Mouse (Mus musculus) stomach, embryonic 14.5 days (tissue): Measurements from ENCODE around the gene Ubap2l. TPM values are rescaled to one million over a fixed set of nuclear protein-coding genes. Genes with fewer than 3 reads are reported as not detected.
A peak's percentile ranks its signal among the peaks of the same experiment; 100 is the strongest.

ENCODE experiments used
- ATAC-seq: fragments of 200-750 bp; cut with Nextera tagmentation; 2 replicates; pipeline ENCODE4 v1.8.0; 2017; ENCODE audit warnings: low read depth, moderate TSS enrichment; ENCODE audit not compliant: insufficient number of reproducible peaks, insufficient read depth, low FRiP score
- H3K27ac ChIP-seq: fragments of 300-500 bp; sonication (generic); 2 replicates; pipeline ENCODE4 v1.5.1; 2014; ENCODE audit warnings: mild to moderate bottlenecking, low read length, moderate library complexity, mixed read lengths
- H3K27me3 ChIP-seq: fragments of 300-500 bp; sonication (generic); 2 replicates; pipeline ENCODE4 v1.6.1; 2014; ENCODE audit warnings: low read length, control low read depth, mixed read lengths; ENCODE audit not compliant: control insufficient read depth, insufficient read depth
- H3K36me3 ChIP-seq: fragments of 300-500 bp; sonication (generic); 2 replicates; pipeline ENCODE4 v1.6.1; 2014; ENCODE audit warnings: mild to moderate bottlenecking, control low read depth, low read length, moderate library complexity, mixed read lengths; ENCODE audit not compliant: control insufficient read depth, insufficient read depth
- H3K4me1 ChIP-seq: fragments of 300-500 bp; sonication (generic); 2 replicates; pipeline ENCODE4 v1.6.1; 2014; ENCODE audit warnings: low read length, control low read depth, mixed read lengths; ENCODE audit not compliant: control insufficient read depth, insufficient read depth
- H3K4me2 ChIP-seq: fragments of 300-500 bp; sonication (generic); replicated peaks from 2 replicates; pipeline ENCODE4 v1.6.1; 2014; ENCODE audit warnings: low read depth, low read length, control low read depth
- H3K4me3 ChIP-seq: fragments of 300-500 bp; sonication (generic); 2 replicates; pipeline ENCODE4 v1.5.1; 2014; ENCODE audit warnings: low read depth, low read length, control low read depth
- H3K9ac ChIP-seq: fragments of 300-500 bp; sonication (generic); replicated peaks from 2 replicates; pipeline ENCODE4 v1.6.1; 2014; ENCODE audit warnings: low read depth, mild to moderate bottlenecking, control low read depth, low read length, moderate library complexity, mixed read lengths
- H3K9me3 ChIP-seq: fragments of 300-500 bp; sonication (generic); 2 replicates; pipeline ENCODE4 v1.6.1; 2016; ENCODE audit warnings: low read depth, low read length, control low read depth; ENCODE audit not compliant: control insufficient read depth
- WGBS: fragments of 180-500 bp; shearing (Covaris S2); extraction: QIAGEN DNeasy Blood & Tissue Kit; methylation state at CpG from one replicate; pipeline ENCODE4 v1.1.7; 2014; 5-methylcytosine and 5-hydroxymethylcytosine counted together
- polyA plus RNA-seq: library from polyadenylated mRNA; unstranded; fragments of >200 nt; fragmentation: Nextera tagmentation; extraction: Ambion mirVana; gene quantifications from 2 replicates; pipeline ENCODE4 v1.2.1, GENCODE M21; 2014

Gene Ubap2l
- polyA plus RNA-seq, 1 experiment from 2014 or later, result 258 TPM

DNA sequence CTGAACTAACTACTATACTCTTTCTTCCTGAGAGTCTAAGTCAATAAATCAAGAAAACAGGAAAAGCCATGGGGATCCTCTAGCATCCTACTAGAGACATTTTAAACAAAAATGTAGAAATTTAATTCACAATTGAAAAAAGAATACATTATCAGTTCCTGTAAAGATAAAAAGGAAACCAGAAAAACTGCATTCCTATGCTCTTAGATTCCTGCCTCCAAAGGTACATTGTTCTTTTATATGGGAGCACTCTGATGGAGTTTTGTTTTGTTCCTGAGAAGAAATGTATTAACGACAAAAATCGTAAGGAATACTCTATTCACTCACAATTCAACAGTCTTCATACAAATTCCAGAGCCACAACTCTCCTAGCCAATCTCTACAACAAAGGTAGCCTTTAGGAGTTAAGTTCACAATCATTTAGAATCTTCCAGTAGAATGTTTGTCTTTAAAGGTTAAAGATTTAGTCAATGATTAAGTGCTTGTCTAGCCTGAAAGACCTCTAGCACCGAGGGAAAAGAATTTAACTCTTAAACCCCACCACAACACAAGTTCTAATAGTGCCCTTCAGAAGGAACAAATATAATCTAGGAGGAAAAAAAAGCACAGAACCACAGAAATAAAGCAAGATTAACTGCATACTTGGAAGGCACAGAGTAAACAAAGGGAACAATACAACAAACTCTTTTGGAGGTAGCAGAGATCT, 48.2 kb downstream of the Ubap2l start:
- Histone ChIP-seq H3K4me2 (no peak overlapping the region), H3K4me3 (no peak overlapping the region), H3K4me1 (no peaks in the 10 kb centered on the region; the same call in 1 of the 2 replicates), H3K36me3 (peaks cover 72% of the 10 kb centered on the region), H3K27ac (peak overlapping the region; percentile 46; the same call in 1 of the 2 replicates), H3K9me3 (no peaks in the 10 kb centered on the region), H3K9ac (no peak overlapping the region), H3K27me3 (no peaks in the 10 kb centered on the region)
- WGBS, result 36% methylated on average over 3 of the region's 3 CpGs
- ATAC-seq, result no peak

DNA sequence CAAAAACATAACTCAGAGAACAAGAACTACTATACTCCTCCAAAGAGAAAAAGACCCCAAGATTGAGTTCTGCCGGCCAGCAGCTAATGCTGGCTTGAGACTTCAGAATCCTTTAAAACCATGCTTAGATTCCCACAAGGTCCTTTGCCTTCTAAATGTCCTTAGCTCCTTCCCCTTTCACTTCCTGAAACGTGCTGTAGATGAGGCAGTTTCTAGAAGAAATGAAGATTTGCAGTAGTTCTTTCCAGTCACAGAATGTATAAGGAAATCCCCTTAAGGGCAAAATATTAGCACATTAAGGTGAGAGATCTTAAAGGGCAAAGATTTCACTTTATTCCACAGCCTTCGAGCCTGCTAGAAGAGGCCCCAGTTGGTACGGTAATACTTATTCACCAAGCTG, 52.6 kb downstream of the Ubap2l start:
- 86% methylated on average over 4 of the region's 4 CpGs for WGBS
- ATAC-seq, result no peak
- Histone ChIP-seq H3K36me3 (peaks cover 42% of the 10 kb centered on the region), H3K27ac (peak overlapping the region; percentile 4; the same call in 1 of the 2 replicates), H3K9ac (no peak overlapping the region), H3K27me3 (no peaks in the 10 kb centered on the region), H3K9me3 (no peaks in the 10 kb centered on the region), H3K4me2 (no peak overlapping the region), H3K4me1 (no peaks in the 10 kb centered on the region; the same call in 1 of the 2 replicates), H3K4me3 (no peak overlapping the region)

DNA sequence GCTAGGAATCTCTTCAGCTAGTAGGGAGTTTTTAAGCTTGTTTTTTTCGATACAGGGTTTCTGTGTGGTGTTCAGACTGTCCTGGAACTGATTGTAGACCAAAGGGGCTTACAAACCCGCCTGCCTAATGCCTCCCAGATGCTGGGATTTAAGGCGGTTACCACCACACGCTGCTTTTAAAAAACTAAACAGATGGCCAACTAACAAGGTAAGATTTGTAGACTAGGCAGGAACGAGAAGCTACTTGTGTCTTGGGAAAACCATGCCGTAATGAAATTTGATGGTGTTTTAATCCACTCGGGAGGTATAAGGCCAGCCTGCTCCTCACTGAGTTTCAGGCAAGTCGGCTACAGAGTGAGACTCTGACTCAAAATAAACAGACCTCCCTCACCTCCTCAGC, 53.3 kb downstream of the Ubap2l start:
- no peak; the same call in 1 of the 2 replicates for ATAC-seq
- WGBS, result 15% methylated on average over 8 of the region's 8 CpGs
- H3K36me3 ChIP-seq, result peaks cover 45% of the 10 kb centered on the region

DNA sequence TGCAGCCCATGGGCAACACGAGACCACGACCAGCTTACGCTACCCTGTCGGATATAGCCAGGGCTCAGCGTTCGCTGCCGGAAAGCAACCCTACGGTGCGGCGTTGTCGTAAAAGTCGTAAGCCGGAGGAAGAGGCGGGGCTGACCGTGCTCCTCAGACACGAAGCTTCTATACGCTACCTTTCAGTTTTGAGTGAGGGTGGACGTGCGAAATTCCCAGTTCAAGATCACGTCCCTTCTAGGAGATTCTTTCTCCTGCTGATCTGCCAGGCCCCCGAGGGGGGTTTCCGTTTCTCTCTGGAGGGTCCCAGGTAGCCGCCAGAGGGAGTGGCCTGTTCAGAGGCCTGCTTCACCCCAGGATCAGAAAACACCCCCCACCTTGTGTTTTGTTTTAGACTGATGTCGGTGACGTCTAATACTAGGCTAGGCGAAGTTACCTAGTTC, 53.8 kb downstream of the Ubap2l start, which contains the start of gene Hax1:
Gene Hax1 (minus strand): TSS at position 169 of the 443 bp plus-strand sequence.
- Histone ChIP-seq H3K4me3 (peak within 1 kb of the TSS; percentile 52), H3K36me3 (peaks cover 45% of the 10 kb centered on the region), H3K4me1 (no peaks in the 10 kb centered on the region; the same call in 1 of the 2 replicates), H3K27ac (peak within 1 kb of the TSS; percentile 97), H3K9ac (peak within 1 kb of the TSS; percentile 84), H3K9me3 (no peaks in the 10 kb centered on the region), H3K4me2 (peak within 1 kb of the TSS; percentile 79), H3K27me3 (no peaks in the 10 kb centered on the region)
- ATAC-seq, result peak; percentile 92
- under 1% methylated on average over 26 of the region's 26 CpGs for WGBS

More for the DNA sequence above, 53.3 kb downstream of the Ubap2l start:
- Histone ChIP-seq H3K4me1 (no peaks in the 10 kb centered on the region; the same call in 1 of the 2 replicates), H3K4me3 (peak overlapping the region; percentile 52), H3K9me3 (no peaks in the 10 kb centered on the region), H3K9ac (peak overlapping the region; percentile 84), H3K4me2 (peak overlapping the region; percentile 61), H3K27ac (peak overlapping the region; percentile 97), H3K27me3 (no peaks in the 10 kb centered on the region)

DNA sequence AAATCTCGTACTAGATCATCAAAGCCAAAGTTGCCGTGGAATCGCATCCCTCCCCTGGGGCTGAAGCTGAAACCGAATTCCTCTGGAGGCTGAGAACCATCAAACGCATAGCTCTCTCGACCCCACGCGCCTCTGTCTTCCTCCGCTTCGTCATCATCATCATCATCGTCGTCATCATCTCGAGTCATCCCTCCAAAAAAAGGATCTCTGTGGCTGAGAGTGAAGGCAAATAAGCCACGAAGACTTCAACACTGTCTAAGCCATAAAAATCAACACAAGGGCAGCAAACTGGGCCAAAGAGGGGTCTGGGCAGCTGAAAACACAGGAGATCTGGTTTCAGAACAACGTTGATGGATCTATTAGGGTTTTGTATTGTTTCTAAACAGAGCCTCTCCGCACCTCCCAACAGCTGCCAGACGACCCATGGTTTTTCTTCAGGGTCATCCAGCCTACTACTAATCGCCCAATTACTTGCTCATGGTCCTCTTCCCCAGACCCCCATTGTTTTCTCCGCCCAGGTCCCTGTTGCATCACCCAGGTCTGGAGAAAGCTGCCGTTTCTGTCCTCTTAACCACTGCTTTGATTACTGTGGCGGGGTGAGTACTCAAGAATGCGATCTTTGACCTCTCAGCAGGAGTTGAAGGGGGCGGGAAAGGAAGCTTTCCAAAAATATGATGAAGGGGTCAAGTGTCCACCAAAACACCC, 54.5 kb downstream of the Ubap2l start:
- WGBS, result 10% methylated on average over 21 of the region's 23 CpGs
- Histone ChIP-seq H3K4me3 (peak overlapping the region; percentile 52), H3K9ac (peak overlapping the region; percentile 55)

DNA sequence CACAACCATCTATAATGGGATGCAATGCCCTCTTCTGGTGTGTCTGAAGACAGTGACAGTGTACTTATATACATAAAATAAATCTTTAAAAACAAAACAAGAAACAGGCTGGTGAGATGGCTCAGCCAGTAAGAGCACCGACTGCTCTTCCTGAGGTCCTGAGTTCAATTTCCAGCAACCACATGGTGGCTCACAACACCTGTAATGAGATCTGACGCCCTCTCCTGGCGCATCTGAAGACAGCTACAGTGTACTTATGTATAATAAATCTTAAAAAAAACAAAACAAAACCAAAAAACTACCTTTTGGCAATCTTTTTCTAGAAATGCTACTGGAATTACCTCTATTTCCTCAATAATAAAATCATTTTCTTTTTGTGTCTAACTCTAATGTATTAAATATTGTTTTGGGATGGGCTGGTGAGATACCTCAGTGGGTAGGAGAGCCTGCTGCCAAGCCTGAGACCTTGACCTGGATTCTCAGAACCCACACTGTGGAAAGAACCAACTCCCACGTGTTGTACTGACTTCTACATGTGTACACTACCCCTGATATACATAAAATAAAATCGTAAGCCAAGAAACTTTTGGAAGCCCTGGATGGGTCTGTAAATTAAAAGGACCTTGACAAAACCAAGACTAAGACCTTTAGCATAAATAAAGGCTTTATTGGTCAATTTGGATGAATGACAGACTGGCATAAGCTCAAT, 57.5 kb downstream of the Ubap2l start:
- Histone ChIP-seq H3K27me3 (no peaks in the 10 kb centered on the region), H3K4me2 (no peak overlapping the region), H3K4me3 (no peak overlapping the region), H3K9ac (no peak overlapping the region), H3K4me1 (no peaks in the 10 kb centered on the region; the same call in 1 of the 2 replicates), H3K36me3 (peaks cover 16% of the 10 kb centered on the region), H3K27ac (no peak overlapping the region), H3K9me3 (no peaks in the 10 kb centered on the region)
- WGBS, result 94% methylated on average over 5 of the region's 5 CpGs
- no peak for ATAC-seq

More for the DNA sequence above, 54.5 kb downstream of the Ubap2l start:
- ATAC-seq, result peak; percentile 40; the same call in 1 of the 2 replicates
- no peaks in the 10 kb centered on the region; the same call in 1 of the 2 replicates for H3K4me1 ChIP-seq
- H3K4me2 ChIP-seq, result peak overlapping the region; percentile 79
- no peaks in the 10 kb centered on the region for H3K9me3 ChIP-seq
- peaks cover 42% of the 10 kb centered on the region for H3K36me3 ChIP-seq
- peak overlapping the region; percentile 97; the same call in 1 of the 2 replicates for H3K27ac ChIP-seq
- no peaks in the 10 kb centered on the region for H3K27me3 ChIP-seq

DNA sequence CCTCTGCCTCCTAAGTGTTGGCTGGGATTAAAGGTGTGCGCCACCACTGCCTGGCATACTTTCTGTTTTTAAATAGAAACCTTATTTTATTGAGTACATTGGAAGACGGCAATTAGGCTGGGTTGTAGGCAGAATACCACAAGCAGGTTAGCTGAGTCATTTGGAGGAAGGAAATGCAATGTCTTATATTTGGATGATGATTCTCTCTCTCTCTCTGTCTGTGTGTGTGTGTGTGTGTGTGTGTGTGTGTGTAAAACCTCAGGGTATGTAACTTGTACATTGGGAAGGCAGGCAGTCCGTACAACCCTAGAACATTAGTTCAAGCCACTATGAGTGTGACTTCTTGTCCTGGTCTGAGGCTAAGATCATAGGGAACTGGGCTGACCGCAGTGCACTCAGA, 64.6 kb downstream of the Ubap2l start:
- Histone ChIP-seq H3K9ac (no peak overlapping the region), H3K9me3 (no peaks in the 10 kb centered on the region), H3K4me2 (no peak overlapping the region), H3K27ac (no peak overlapping the region), H3K4me1 (no peaks in the 10 kb centered on the region), H3K4me3 (no peak overlapping the region), H3K27me3 (no peaks in the 10 kb centered on the region), H3K36me3 (no peaks in the 10 kb centered on the region)
- no peak for ATAC-seq
- 91% methylated on average over 4 of the region's 4 CpGs for WGBS

DNA sequence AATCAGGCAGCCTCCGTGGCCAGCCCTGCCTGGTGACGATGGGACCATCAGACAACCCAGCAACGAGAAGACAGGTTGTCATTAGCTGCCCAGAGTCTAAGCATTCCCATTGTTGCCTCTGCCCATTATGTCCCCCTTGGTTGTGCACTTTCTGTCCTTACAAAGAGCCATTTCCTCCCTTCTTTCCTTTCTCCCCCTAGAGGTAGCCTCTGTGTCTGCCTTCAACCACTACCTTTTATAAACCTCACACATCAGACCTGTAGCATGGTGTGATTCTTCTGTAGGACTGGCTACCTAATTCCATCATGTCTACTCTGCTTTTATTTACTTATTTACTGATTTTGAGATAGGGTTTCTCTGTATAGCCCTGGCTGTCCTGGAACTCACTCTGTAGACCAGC, 65.2 kb downstream of the Ubap2l start:
- no peaks in the 10 kb centered on the region for H3K36me3 ChIP-seq
- ATAC-seq, result no peak
- H3K27me3 ChIP-seq, result no peaks in the 10 kb centered on the region
- no peaks in the 10 kb centered on the region for H3K9me3 ChIP-seq
- no peak overlapping the region for H3K9ac ChIP-seq
- no peak overlapping the region for H3K4me2 ChIP-seq
- no peak overlapping the region for H3K4me3 ChIP-seq
- H3K4me1 ChIP-seq, result no peaks in the 10 kb centered on the region
- WGBS, result 63% methylated on average over 3 of the region's 3 CpGs
- H3K27ac ChIP-seq, result no peak overlapping the region
